Mouse (Mus musculus) myocyte (in vitro differentiated cells): ENCODE data around the gene Tmpo. TPM values are rescaled to one million over a fixed set of nuclear protein-coding genes. Genes with fewer than 3 reads are reported as not detected.

Source experiments
- H3K27me3 ChIP-seq: one replicate; pipeline ENCODE4 v1.6.1; 2011; ENCODE audit not compliant: control insufficient read depth, insufficient read depth, insufficient read length
- H3K36me3 ChIP-seq: one replicate; pipeline ENCODE4 v1.6.1; 2011; ENCODE audit not compliant: control insufficient read depth, insufficient read depth
- H3K4me2 ChIP-seq: one replicate; pipeline ENCODE4 v1.6.1; 2011; ENCODE audit warnings: low read depth, control low read depth
- H3K4me3 ChIP-seq: one replicate; pipeline ENCODE4 v1.5.1; 2011; ENCODE audit warnings: mild to moderate bottlenecking, control low read depth, moderate library complexity
- H3K79me2 ChIP-seq: one replicate; pipeline ENCODE4 v1.6.1; 2011; ENCODE audit not compliant: control insufficient read depth, insufficient read depth
- H3ac ChIP-seq: one replicate; pipeline ENCODE4 v1.6.1; 2011; ENCODE audit not compliant: control insufficient read depth, insufficient read length
- CEBPB ChIP-seq: IDR thresholded peaks from 2 replicates; pipeline ENCODE4 v1.6.1; 2011; ENCODE audit warnings: mild to moderate bottlenecking, moderate library complexity; ENCODE audit not compliant: poor library complexity, insufficient read depth, severe bottlenecking
- E2F4 ChIP-seq: IDR thresholded peaks from one replicate; pipeline ENCODE4 v1.6.1; 2011; ENCODE audit warnings: mild to moderate bottlenecking, control low read depth, moderate library complexity; ENCODE audit not compliant: insufficient read depth
- MAX ChIP-seq: IDR thresholded peaks from one replicate; pipeline ENCODE4 v1.6.1; 2011; ENCODE audit warnings: low read depth, mild to moderate bottlenecking, control low read depth
- MYOD1 ChIP-seq, 3 experiments: IDR thresholded peaks; one replicate each; pipeline ENCODE4 v1.6.1; 2011; ENCODE audit warnings: control low read depth in 2 of 3, low read depth in 2 of 3, mild to moderate bottlenecking in 2 of 3, moderate library complexity in 1 of 3; ENCODE audit not compliant: insufficient read length in 2 of 3, control insufficient read depth in 1 of 3
- MYOG ChIP-seq, 3 experiments: IDR thresholded peaks; one replicate each; pipeline ENCODE4 v1.6.1; 2011; ENCODE audit warnings: control low read depth in 2 of 3, low read depth in 2 of 3, mild to moderate bottlenecking in 2 of 3; ENCODE audit not compliant: insufficient read length in 2 of 3, control insufficient read depth in 1 of 3, insufficient read depth in 1 of 3
- POLR2A ChIP-seq: IDR thresholded peaks from one replicate; pipeline ENCODE4 v1.6.1; 2011; ENCODE audit warnings: low read depth, mild to moderate bottlenecking, control low read depth, moderate library complexity; ENCODE audit not compliant: insufficient read length
- POLR2AphosphoS2 ChIP-seq: IDR thresholded peaks from one replicate; pipeline ENCODE4 v1.6.1; 2011; ENCODE audit warnings: low read depth, control low read depth; ENCODE audit not compliant: insufficient read length
- REST ChIP-seq: IDR thresholded peaks from one replicate; pipeline ENCODE4 v1.6.1; 2011; ENCODE audit warnings: mild to moderate bottlenecking, control low read depth, moderate library complexity; ENCODE audit not compliant: insufficient read depth, insufficient read length
- SRF ChIP-seq: IDR thresholded peaks from one replicate; pipeline ENCODE4 v1.6.1; 2011; ENCODE audit warnings: low read depth; ENCODE audit not compliant: control insufficient read depth, insufficient read length
- TCF12 ChIP-seq: IDR thresholded peaks from one replicate; pipeline ENCODE4 v1.6.1; 2011; ENCODE audit warnings: mild to moderate bottlenecking, control low read depth; ENCODE audit not compliant: poor library complexity, insufficient read depth, severe bottlenecking
- TCF3 ChIP-seq: IDR thresholded peaks from one replicate; pipeline ENCODE4 v1.6.1; 2011; ENCODE audit warnings: low read depth, control low read depth; ENCODE audit not compliant: insufficient read length
- USF1 ChIP-seq: IDR thresholded peaks from one replicate; pipeline ENCODE4 v1.6.1; 2011; ENCODE audit warnings: low read depth, mild to moderate bottlenecking, control low read depth, moderate library complexity
- polyA plus RNA-seq: library from polyadenylated mRNA; unstranded; fragments of >200 nt; fragmentation: generic; extraction: Trizol; gene quantifications from one replicate; pipeline ENCODE4 v1.2.1, GENCODE M21; 2012; ENCODE audit warnings: missing spikeins

Tmpo gene
- polyA plus RNA-seq, 1 experiment = 55.6 TPM

DNA sequence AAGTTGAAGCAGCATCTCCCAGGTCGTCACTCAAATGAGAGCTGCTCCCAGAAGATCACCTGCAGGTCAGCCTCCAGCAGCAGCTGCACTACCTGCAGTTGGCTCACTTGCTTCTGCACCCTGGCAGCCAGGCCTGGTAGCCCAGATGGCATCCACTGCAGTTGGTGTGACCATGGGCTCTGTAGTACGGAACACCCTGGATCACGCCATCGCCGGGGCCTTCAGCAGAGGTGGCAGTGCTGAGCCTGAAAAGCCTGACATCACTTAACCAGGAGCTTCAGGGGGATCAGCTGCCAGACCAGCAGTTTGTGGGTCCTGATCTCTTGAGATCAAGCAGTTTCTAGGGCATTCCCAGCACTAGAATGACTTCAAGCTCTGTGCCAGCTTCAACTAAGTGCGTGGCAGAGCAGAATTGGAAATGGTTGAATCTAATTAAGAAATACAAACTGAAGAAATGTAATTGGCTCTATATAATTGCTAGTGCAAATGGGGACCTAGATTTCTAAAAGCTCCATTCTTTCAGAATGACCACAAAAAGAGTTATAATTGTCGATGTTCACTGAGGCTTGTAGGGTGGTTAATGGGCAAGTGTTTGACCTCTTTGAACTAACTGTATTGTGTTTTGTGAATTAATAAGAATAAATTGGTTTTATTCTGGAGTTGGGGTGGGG lies 45.7 kb downstream of the Tmpo start:
- H3K27me3 ChIP-seq = no peaks in the 10 kb centered on the region
- H3K4me3 ChIP-seq = no peak overlapping the region
- no peaks in the 10 kb centered on the region for H3K79me2 ChIP-seq
- no peak overlapping the region for H3ac ChIP-seq
- TF ChIP-seq TCF12 (no peak), MAX (no peak), USF1 (no peak), MYOG (IDR thresholded peaks at IDR 0.05; ENCODE audit: control insufficient read depth in 1 of 3, insufficient read depth in 1 of 3, insufficient read length in 2 of 3, low read depth in 2 of 3) (no peak), POLR2A (no peak), SRF (no peak), CEBPB (no peak), MYOD1 (IDR thresholded peaks at IDR 0.05; ENCODE audit: control insufficient read depth in 1 of 3, insufficient read length in 2 of 3, low read depth in 2 of 3) (no peak), E2F4 (no peak), REST (no peak), TCF3 (no peak), POLR2AphosphoS2 (no peak)
- H3K36me3 ChIP-seq = no peaks in the 10 kb centered on the region
- no peak overlapping the region for H3K4me2 ChIP-seq

DNA sequence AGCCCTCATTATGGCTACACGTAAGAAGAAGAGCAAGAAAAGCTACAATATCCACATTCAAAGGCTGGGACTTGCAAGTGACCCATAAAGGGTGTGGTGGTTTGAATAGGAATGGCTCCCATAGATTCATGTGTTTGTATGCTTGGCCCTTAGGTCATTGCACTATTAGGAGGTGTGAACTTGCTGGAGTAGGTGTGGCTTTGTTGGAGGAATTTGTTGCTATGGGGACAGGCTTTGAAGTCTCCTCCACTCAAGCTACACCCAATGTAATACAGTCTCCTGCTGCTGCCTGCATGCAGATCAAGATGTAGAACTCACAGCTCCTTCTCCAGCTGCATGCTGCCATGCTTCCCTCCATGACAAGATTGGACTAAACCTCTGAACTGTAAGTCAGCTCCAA lies 49.5 kb downstream of the Tmpo start:
- H3K4me3 ChIP-seq = no peak overlapping the region
- H3K36me3 ChIP-seq = no peaks in the 10 kb centered on the region
- no peak overlapping the region for H3K4me2 ChIP-seq
- TF ChIP-seq POLR2A (no peak), MYOD1 (IDR thresholded peaks at IDR 0.05; ENCODE audit: control insufficient read depth in 1 of 3, insufficient read length in 2 of 3, low read depth in 2 of 3) (no peak), CEBPB (no peak), USF1 (no peak), TCF3 (no peak), REST (no peak), MAX (no peak), POLR2AphosphoS2 (no peak), TCF12 (no peak), MYOG (IDR thresholded peaks at IDR 0.05; ENCODE audit: control insufficient read depth in 1 of 3, insufficient read depth in 1 of 3, insufficient read length in 2 of 3, low read depth in 2 of 3) (no peak), SRF (no peak), E2F4 (no peak)
- no peaks in the 10 kb centered on the region for H3K27me3 ChIP-seq
- H3ac ChIP-seq = no peak overlapping the region
- H3K79me2 ChIP-seq = no peaks in the 10 kb centered on the region

DNA sequence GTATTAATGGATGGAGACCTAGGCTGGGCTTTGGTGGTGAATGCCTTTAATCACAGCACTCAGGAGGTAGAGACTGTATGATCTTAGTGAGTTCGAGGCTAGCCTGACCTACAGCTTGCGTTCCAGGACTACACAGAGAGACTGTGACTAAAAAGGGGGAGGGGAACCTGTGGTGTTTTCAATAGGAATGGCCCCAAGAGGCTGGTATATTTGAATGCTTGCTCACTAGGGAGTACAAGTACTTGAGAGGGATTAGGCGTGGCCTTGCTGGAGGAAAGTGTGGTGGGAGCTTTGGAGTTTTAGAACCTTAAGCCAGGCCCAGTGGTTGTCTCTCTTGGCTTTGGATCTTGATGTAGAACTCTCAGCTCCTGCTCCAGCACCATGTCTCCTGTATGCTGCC lies 50.3 kb downstream of the Tmpo start:
- H3K79me2 ChIP-seq = no peaks in the 10 kb centered on the region
- H3K36me3 ChIP-seq = no peaks in the 10 kb centered on the region
- no peak overlapping the region for H3K4me3 ChIP-seq
- no peak for TF ChIP-seq USF1
- no peak for TF ChIP-seq E2F4
- TF ChIP-seq REST = no peak
- TF ChIP-seq MYOD1 (IDR thresholded peaks at IDR 0.05; ENCODE audit: control insufficient read depth in 1 of 3, insufficient read length in 2 of 3, low read depth in 2 of 3) = no peak
- no peak for TF ChIP-seq POLR2AphosphoS2
- no peak for TF ChIP-seq MYOG (IDR thresholded peaks at IDR 0.05; ENCODE audit: control insufficient read depth in 1 of 3, insufficient read depth in 1 of 3, insufficient read length in 2 of 3, low read depth in 2 of 3)
- no peak for TF ChIP-seq TCF3
- TF ChIP-seq POLR2A = no peak
- no peak for TF ChIP-seq TCF12
- no peak for TF ChIP-seq MAX
- TF ChIP-seq SRF = no peak
- TF ChIP-seq CEBPB = no peak
- H3K4me2 ChIP-seq = no peak overlapping the region
- no peaks in the 10 kb centered on the region for H3K27me3 ChIP-seq
- H3ac ChIP-seq = no peak overlapping the region

DNA sequence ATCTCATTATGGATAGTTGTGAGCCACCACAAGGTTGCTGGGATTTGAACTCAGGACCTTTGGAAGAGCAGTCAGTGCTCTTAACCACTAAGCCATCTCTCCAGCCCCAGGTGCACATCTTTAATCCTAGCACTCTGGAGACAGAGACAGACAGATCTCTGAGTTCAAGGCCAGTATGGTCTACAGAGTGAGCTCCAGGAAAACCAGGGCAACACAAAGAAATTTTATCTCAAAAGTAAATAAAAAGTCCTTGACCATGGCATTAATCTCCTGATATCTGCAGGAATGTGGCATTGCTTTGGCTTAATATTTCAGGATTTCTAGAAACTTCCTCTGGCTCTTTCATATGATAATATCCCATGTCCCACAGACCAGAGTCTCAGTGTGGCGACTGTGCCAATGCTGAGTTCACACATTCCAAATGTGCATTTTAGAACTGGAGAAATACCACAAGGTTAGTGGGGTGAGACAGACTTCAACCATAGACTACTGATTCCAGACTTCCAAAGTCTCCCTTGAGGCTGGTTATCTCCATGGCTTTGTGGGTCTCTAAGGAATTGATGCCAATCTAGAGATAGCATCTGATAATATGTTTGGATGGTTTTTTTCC lies 52.5 kb downstream of the Tmpo start:
- TF ChIP-seq CEBPB (no peak), USF1 (no peak)
- Histone ChIP-seq H3K36me3 (no peaks in the 10 kb centered on the region), H3K4me3 (no peak overlapping the region), H3K4me2 (no peak overlapping the region), H3K27me3 (no peaks in the 10 kb centered on the region), H3K79me2 (peaks cover under 1% of the 10 kb centered on the region), H3ac (no peak overlapping the region)

DNA sequence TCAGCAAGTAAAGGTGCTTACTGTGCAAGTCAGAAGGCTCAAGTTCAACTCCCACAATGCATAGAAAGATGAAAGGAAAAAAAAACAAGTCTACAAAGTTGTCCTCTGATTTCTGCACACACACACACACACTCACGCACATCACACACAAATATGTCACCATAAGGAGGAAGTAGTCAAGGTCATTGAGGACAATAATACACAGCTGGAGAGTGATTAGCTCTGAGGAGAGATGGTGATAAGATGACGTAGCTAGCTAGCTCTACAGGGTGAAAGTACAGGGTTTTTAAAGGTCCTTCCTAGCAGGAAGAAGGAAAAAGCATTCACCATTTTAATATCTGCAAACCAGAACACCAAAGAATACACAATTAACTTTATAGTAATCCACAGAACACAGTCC lies 53.7 kb downstream of the Tmpo start:
- Histone ChIP-seq H3K4me3 (no peak overlapping the region), H3K79me2 (peaks cover 13% of the 10 kb centered on the region), H3ac (no peak overlapping the region), H3K4me2 (no peak overlapping the region), H3K27me3 (no peaks in the 10 kb centered on the region), H3K36me3 (no peaks in the 10 kb centered on the region)
- TF ChIP-seq POLR2A (no peak), MYOG (IDR thresholded peaks at IDR 0.05; ENCODE audit: control insufficient read depth in 1 of 3, insufficient read depth in 1 of 3, insufficient read length in 2 of 3, low read depth in 2 of 3) (no peak), REST (no peak), SRF (no peak), MYOD1 (IDR thresholded peaks at IDR 0.05; ENCODE audit: control insufficient read depth in 1 of 3, insufficient read length in 2 of 3, low read depth in 2 of 3) (no peak), USF1 (no peak), MAX (no peak), TCF12 (no peak), CEBPB (no peak), TCF3 (no peak), POLR2AphosphoS2 (no peak)
